Mouse (Mus musculus) stomach, postnatal 0 days (tissue): ENCODE data around the gene Ss18l1. TPM values are rescaled to one million over a fixed set of nuclear protein-coding genes. Genes with fewer than 3 reads are reported as not detected.

Experiments used
- ATAC-seq: fragments of 200-750 bp; cut with Nextera tagmentation; 2 replicates; pipeline ENCODE4 v1.8.0; 2017; ENCODE audit not compliant: low FRiP score, low TSS enrichment
- DNase-seq: peaks from one replicate; pipeline ENCODE4 v3.0.0-alpha.2; 2016; ENCODE audit warnings: low spot score
- H3K27ac ChIP-seq: fragments of 300-500 bp; sonication (generic); replicated peaks from 2 replicates; pipeline ENCODE4 v1.5.1; 2014; ENCODE audit warnings: mild to moderate bottlenecking, control low read depth
- H3K27me3 ChIP-seq: fragments of 300-500 bp; sonication (generic); 2 replicates; pipeline ENCODE4 v1.6.1; 2014; ENCODE audit warnings: low read length; ENCODE audit not compliant: control insufficient read depth, insufficient read depth
- H3K36me3 ChIP-seq: fragments of 300-500 bp; sonication (generic); 2 replicates; pipeline ENCODE4 v1.6.1; 2014; ENCODE audit warnings: low read length, mixed read lengths; ENCODE audit not compliant: control insufficient read depth, insufficient read depth
- H3K4me1 ChIP-seq: fragments of 300-500 bp; sonication (generic); replicated peaks from 2 replicates; pipeline ENCODE4 v1.6.1; 2014; ENCODE audit warnings: antibody characterized with exemption; ENCODE audit not compliant: control insufficient read depth, insufficient read depth
- H3K4me2 ChIP-seq: fragments of 300-500 bp; sonication (generic); replicated peaks from 2 replicates; pipeline ENCODE4 v1.6.1; 2014; ENCODE audit warnings: low read depth, mild to moderate bottlenecking, control low read depth, moderate library complexity
- H3K4me3 ChIP-seq: fragments of 300-500 bp; sonication (generic); 2 replicates; pipeline ENCODE4 v1.5.1; 2014; ENCODE audit warnings: low read depth, low read length, control low read depth
- H3K9ac ChIP-seq: fragments of 300-500 bp; sonication (generic); 2 replicates; pipeline ENCODE4 v1.6.1; 2014; ENCODE audit warnings: mild to moderate bottlenecking, low read length, control low read depth, mixed read lengths
- H3K9me3 ChIP-seq: fragments of 300-500 bp; sonication (generic); 2 replicates; pipeline ENCODE4 v1.6.1; 2016; ENCODE audit warnings: low read length; ENCODE audit not compliant: control insufficient read depth
- CTCF ChIP-seq: IDR thresholded peaks from 2 replicates; pipeline ENCODE4 v1.5.1; 2016; ENCODE audit warnings: antibody characterized with exemption, low read depth, mild to moderate bottlenecking, moderate library complexity
- EP300 ChIP-seq: optimal IDR thresholded peaks from 2 replicates; pipeline ENCODE3; 2016; ENCODE audit warnings: antibody characterized with exemption
- WGBS: fragments of 180-500 bp; shearing (Covaris S2); extraction: QIAGEN DNeasy Blood & Tissue Kit; methylation state at CpG from one replicate; pipeline ENCODE4 v1.1.7; 2014; 5-methylcytosine and 5-hydroxymethylcytosine counted together
- polyA plus RNA-seq: library from polyadenylated mRNA; unstranded; fragments of >200 nt; fragmentation: Nextera tagmentation; extraction: Ambion mirVana; gene quantifications from 2 replicates; pipeline ENCODE4 v1.2.1, GENCODE M21; 2015

The Ss18l1 gene
- polyA plus RNA-seq, 1 experiment from 2014 or later, result 1.4 TPM

DNA sequence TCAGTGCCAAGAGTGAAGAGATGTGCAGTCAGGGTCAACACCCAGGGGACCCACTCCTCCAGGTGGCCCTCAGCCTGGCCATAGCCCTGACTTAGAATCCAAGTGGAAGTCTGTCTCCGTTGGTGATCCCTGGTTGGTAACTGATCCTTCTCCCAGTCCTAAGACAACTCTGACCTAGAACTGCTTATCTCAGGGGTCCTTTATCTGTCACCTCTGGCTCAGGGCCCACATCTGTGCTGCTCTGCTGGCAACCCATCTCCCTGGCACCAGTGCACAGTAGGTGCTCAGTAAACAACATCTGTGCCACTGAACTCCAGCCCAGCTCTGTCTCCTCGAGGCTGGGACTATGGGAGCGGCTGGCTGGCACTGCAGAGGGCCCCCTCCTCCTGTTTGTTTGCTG lies 55.3 kb downstream of the Ss18l1 start:
- TF ChIP-seq CTCF (no peak), EP300 (no peak)
- Histone ChIP-seq H3K9me3 (no peaks in the 10 kb centered on the region), H3K4me2 (no peak overlapping the region), H3K36me3 (no peaks in the 10 kb centered on the region), H3K9ac (no peak overlapping the region), H3K4me1 (no peaks in the 10 kb centered on the region), H3K4me3 (no peak overlapping the region), H3K27ac (no peak overlapping the region), H3K27me3 (peaks cover 7% of the 10 kb centered on the region; the same call in 1 of the 2 replicates)
- WGBS, result 45% methylated on average over 3 of the region's 3 CpGs
- ATAC-seq (no peak), DNase-seq (no peak)

DNA sequence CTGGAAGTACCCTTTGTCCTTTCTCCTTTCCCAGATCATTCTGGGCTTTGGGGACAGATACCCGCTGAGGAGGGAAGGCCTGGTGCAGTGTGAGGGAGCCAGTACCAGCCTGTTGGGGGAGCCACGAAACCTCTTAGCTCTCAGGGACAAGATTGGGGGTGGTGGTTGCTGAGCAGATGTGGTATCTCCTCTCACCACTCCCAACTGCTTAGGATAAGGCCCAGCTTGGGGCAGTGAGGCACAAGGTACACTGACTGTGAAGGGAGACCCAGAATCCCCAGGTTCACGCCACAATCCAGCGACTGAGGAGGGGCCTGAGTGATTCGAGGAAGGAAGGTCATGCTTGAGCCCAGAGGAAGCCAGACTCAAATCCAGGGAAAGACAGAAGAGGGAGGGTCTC lies 55.9 kb downstream of the Ss18l1 start:
- no peak overlapping the region for H3K27ac ChIP-seq
- H3K27me3 ChIP-seq, result peaks cover 11% of the 10 kb centered on the region; the same call in 1 of the 2 replicates
- H3K4me3 ChIP-seq, result no peak overlapping the region
- no peaks in the 10 kb centered on the region for H3K36me3 ChIP-seq
- H3K9me3 ChIP-seq, result no peaks in the 10 kb centered on the region
- DNase-seq, result no peak
- ATAC-seq, result no peak
- peak; percentile 19; the same call in 1 of the 2 replicates for TF ChIP-seq CTCF
- no peak for TF ChIP-seq EP300
- H3K9ac ChIP-seq, result no peak overlapping the region
- WGBS, result 48% methylated on average over 5 of the region's 5 CpGs
- no peaks in the 10 kb centered on the region for H3K4me1 ChIP-seq
- H3K4me2 ChIP-seq, result no peak overlapping the region

- H3K27ac ChIP-seq, result no peak overlapping the region
- no peaks in the 10 kb centered on the region for H3K9me3 ChIP-seq
- WGBS, result 6% methylated on average over 15 of the region's 15 CpGs
- H3K4me3 ChIP-seq, result no peak overlapping the region
- peaks cover 4% of the 10 kb centered on the region; the same call in 1 of the 2 replicates for H3K4me1 ChIP-seq
- no peak overlapping the region for H3K9ac ChIP-seq
- DNase-seq (no peak), ATAC-seq (no peak)
- H3K4me2 ChIP-seq, result no peak overlapping the region
- no peaks in the 10 kb centered on the region for H3K36me3 ChIP-seq
- peaks cover 19% of the 10 kb centered on the region; the same call in 1 of the 2 replicates for H3K27me3 ChIP-seq
- TF ChIP-seq CTCF, result no peak
- TF ChIP-seq EP300, result no peak
These were observed 57.2 kb downstream of the Ss18l1 start for GRCm38 (mm10) chr2:180099529-180099928.

- 2% methylated on average over 56 of the region's 57 CpGs for WGBS
- TF ChIP-seq EP300 (no peak), CTCF (no peak)
- no peak for ATAC-seq
- no peak for DNase-seq
- H3K4me1 ChIP-seq, result peaks cover 4% of the 10 kb centered on the region; the same call in 1 of the 2 replicates
- no peak overlapping the region for H3K27ac ChIP-seq
- H3K4me3 ChIP-seq, result peak overlapping the region; percentile 45
- H3K27me3 ChIP-seq, result peaks cover 26% of the 10 kb centered on the region; the same call in 1 of the 2 replicates
- H3K9ac ChIP-seq, result no peak overlapping the region
- H3K9me3 ChIP-seq, result no peaks in the 10 kb centered on the region
- peak overlapping the region; percentile 93 for H3K4me2 ChIP-seq
- no peaks in the 10 kb centered on the region for H3K36me3 ChIP-seq
These were observed 61.1 kb downstream of the Ss18l1 start for GRCm38 (mm10) chr2:180103151-180103977.

- TF ChIP-seq CTCF (no peak), EP300 (no peak)
- DNase-seq (peak; percentile 80), ATAC-seq (peak; percentile 77)
- H3K27me3 ChIP-seq, result peaks cover 26% of the 10 kb centered on the region; the same call in 1 of the 2 replicates
- no peaks in the 10 kb centered on the region for H3K9me3 ChIP-seq
- no peaks in the 10 kb centered on the region for H3K36me3 ChIP-seq
- H3K27ac ChIP-seq, result no peak within 1 kb of the TSS; the same call in 1 of the 2 replicates
- H3K4me2 ChIP-seq, result peak within 1 kb of the TSS; percentile 93
- H3K4me3 ChIP-seq, result peak within 1 kb of the TSS; percentile 45
- no peak within 1 kb of the TSS for H3K9ac ChIP-seq
- peaks cover 4% of the 10 kb centered on the region; the same call in 1 of the 2 replicates for H3K4me1 ChIP-seq
- WGBS, result under 1% methylated on average over 56 of the region's 87 CpGs
These were observed 61.8 kb downstream of the Ss18l1 start, which contains the start of gene Hrh3 for GRCm38 (mm10) chr2:180103978-180104658. Hrh3 (minus strand) TSS chr2:180104488.
